Mouse (Mus musculus) liver, postnatal 0 days (tissue): ENCODE data around the gene Rdh13.
"Not testable (repeated sequence)": the region's sequence is repeated elsewhere in the genome, so short reads cannot be mapped to it uniquely, and the experiment has no call there.

ENCODE experiments used
- CTCF ChIP-seq: sonication (generic); IDR thresholded peaks from 2 replicates; pipeline ENCODE4 v1.5.1; 2016; ENCODE audit warnings: antibody characterized with exemption, low read depth
- EP300 ChIP-seq: IDR thresholded peaks from 2 replicates; pipeline ENCODE4 v1.6.1; 2016; ENCODE audit warnings: antibody characterized with exemption, low read depth, mild to moderate bottlenecking

GRCm38 (mm10) chr7:4412406-4412805 lies 33.0 kb downstream of the Rdh13 start:
- not testable (repeated sequence) for TF ChIP-seq CTCF, EP300
